Mouse (Mus musculus): Measurements from ENCODE around the gene Sc5d. TPM values are rescaled to one million over a fixed set of nuclear protein-coding genes. Genes with fewer than 3 reads are reported as not detected.

Gene Sc5d
- 13.9 and 18.2 TPM in 2 replicates for total RNA-seq (2014; fragmentation: Nextera tagmentation)
- total RNA-seq (2017) = 20.2 and 24.5 TPM in 2 replicates

- peak; percentile 99 for ATAC-seq (replicated peaks; ENCODE audit: low FRiP score, low TSS enrichment, poor library complexity, severe bottlenecking)
Measured at GRCm38 (mm10) chr9:42264145-42264544, at the start of gene Sc5d. Gene Sc5d, minus strand, starts transcription at chr9:42264256.

- no peak for ATAC-seq (replicated peaks; ENCODE audit: low FRiP score, low TSS enrichment, poor library complexity, severe bottlenecking)
Measured at GRCm38 (mm10) chr9:42311311-42311710, 47.3 kb upstream of the Sc5d start.

GRCm38 (mm10) chr9:42303894-42304293 is 39.8 kb upstream of the Sc5d start:
- no peak for ATAC-seq (replicated peaks; ENCODE audit: low FRiP score, low TSS enrichment, poor library complexity, severe bottlenecking)

- no peak for ATAC-seq (replicated peaks; ENCODE audit: low FRiP score, low TSS enrichment, poor library complexity, severe bottlenecking)
Measured at GRCm38 (mm10) chr9:42301082-42301633, 37.1 kb upstream of the Sc5d start.

- no peak for ATAC-seq (replicated peaks; ENCODE audit: low FRiP score, low TSS enrichment, poor library complexity, severe bottlenecking)
Measured at GRCm38 (mm10) chr9:42296297-42296922, 32.4 kb upstream of the Sc5d start.

- ATAC-seq (replicated peaks; ENCODE audit: low FRiP score, low TSS enrichment, poor library complexity, severe bottlenecking) = no peak
Measured at GRCm38 (mm10) chr9:42294131-42294530, 30.1 kb upstream of the Sc5d start.

GRCm38 (mm10) chr9:42293596-42293995 is 29.5 kb upstream of the Sc5d start:
- no peak for ATAC-seq (replicated peaks; ENCODE audit: low FRiP score, low TSS enrichment, poor library complexity, severe bottlenecking)

GRCm38 (mm10) chr9:42293051-42293450 is 29.0 kb upstream of the Sc5d start:
- ATAC-seq (replicated peaks; ENCODE audit: low FRiP score, low TSS enrichment, poor library complexity, severe bottlenecking) = no peak

GRCm38 (mm10) chr9:42279676-42280075 is 15.6 kb upstream of the Sc5d start:
- ATAC-seq (replicated peaks; ENCODE audit: low FRiP score, low TSS enrichment, poor library complexity, severe bottlenecking) = no peak

- ATAC-seq (replicated peaks; ENCODE audit: low FRiP score, low TSS enrichment, poor library complexity, severe bottlenecking) = no peak
Measured at GRCm38 (mm10) chr9:42278046-42278445, 14.0 kb upstream of the Sc5d start.

GRCm38 (mm10) chr9:42277606-42278005 is 13.6 kb upstream of the Sc5d start:
- no peak for ATAC-seq (replicated peaks; ENCODE audit: low FRiP score, low TSS enrichment, poor library complexity, severe bottlenecking)

GRCm38 (mm10) chr9:42277162-42277561 is 13.1 kb upstream of the Sc5d start:
- ATAC-seq (replicated peaks; ENCODE audit: low FRiP score, low TSS enrichment, poor library complexity, severe bottlenecking) = no peak

GRCm38 (mm10) chr9:42275761-42276145 is 11.7 kb upstream of the Sc5d start:
- no peak for ATAC-seq (replicated peaks; ENCODE audit: low FRiP score, low TSS enrichment, poor library complexity, severe bottlenecking)

GRCm38 (mm10) chr9:42275027-42275760 is 11.1 kb upstream of the Sc5d start:
- ATAC-seq (replicated peaks; ENCODE audit: low FRiP score, low TSS enrichment, poor library complexity, severe bottlenecking) = no peak

GRCm38 (mm10) chr9:42273682-42274296 is 9.7 kb upstream of the Sc5d start:
- no peak for ATAC-seq (replicated peaks; ENCODE audit: low FRiP score, low TSS enrichment, poor library complexity, severe bottlenecking)

GRCm38 (mm10) chr9:42273174-42273573 is 9.1 kb upstream of the Sc5d start:
- no peak for ATAC-seq (replicated peaks; ENCODE audit: low FRiP score, low TSS enrichment, poor library complexity, severe bottlenecking)

GRCm38 (mm10) chr9:42272690-42273089 is 8.6 kb upstream of the Sc5d start:
- no peak for ATAC-seq (replicated peaks; ENCODE audit: low FRiP score, low TSS enrichment, poor library complexity, severe bottlenecking)

GRCm38 (mm10) chr9:42271456-42271855 is 7.4 kb upstream of the Sc5d start:
- ATAC-seq (replicated peaks; ENCODE audit: low FRiP score, low TSS enrichment, poor library complexity, severe bottlenecking) = no peak

GRCm38 (mm10) chr9:42270617-42271016 is 6.6 kb upstream of the Sc5d start:
- ATAC-seq (replicated peaks; ENCODE audit: low FRiP score, low TSS enrichment, poor library complexity, severe bottlenecking) = no peak

- ATAC-seq (replicated peaks; ENCODE audit: low FRiP score, low TSS enrichment, poor library complexity, severe bottlenecking) = no peak
Measured at GRCm38 (mm10) chr9:42270081-42270480, 6.0 kb upstream of the Sc5d start.

Measured in megakaryocyte-erythroid progenitor cell, adult 5-6 weeks (primary cell).